Comparison of ENCODE assay signal across 8 mouse cellular contexts in genomic region chr5:149338016-149338696, GRCm38 (mm10).
DNase-seq lines count a peak whose midpoint lies in the region; ATAC-seq lines count a peak whose summit lies in the region.
"Had no signal": no experiment of that assay in that cellular context is flagged by ENCODE, and none has a peak within 500 bp of the region (broad histone marks: within the 10 kb centered on the region; RNA-seq: fewer than 3 reads in every experiment).

No protein-coding gene starts in this region.

- peak; percentile 17 for DNase-seq in hindbrain, embryonic 10.5 days (ENCODE audit: low spot score)
- no peak for DNase-seq in hindbrain, embryonic 11.5 days (ENCODE audit: low spot score)
- peak; percentile 44 for DNase-seq in layer of hippocampus, adult 9-10 months (ENCODE audit: low spot score)
- DNase-seq in right cerebral cortex, adult 2 months (ENCODE audit: low spot score in 2 of 2): peak; percentile 46 to 52
- no peak for DNase-seq in gastrocnemius, postnatal 4 days (ENCODE audit: low spot score in 2 of 2)
- DNase-seq in testis, postnatal 10 days (ENCODE audit: low spot score): no peak
- DNase-seq: lung, adult 2 months had no signal

- peaks cover 36% of the 10 kb centered on the region for H3K4me1 ChIP-seq in hindbrain, embryonic 10.5 days (replicated peaks)
- H3K4me1 ChIP-seq in hindbrain, embryonic 11.5 days (replicated peaks; ENCODE audit: control insufficient read depth, insufficient read depth, low read length): no peaks in the 10 kb centered on the region
- H3K4me1 ChIP-seq in forebrain, embryonic 12.5 days: peaks cover 11% of the 10 kb centered on the region; the same call in 1 of the 2 replicates

- H3K27ac ChIP-seq in hindbrain, embryonic 10.5 days: peak overlapping the region; percentile 50; the same call in 1 of the 2 replicates
- H3K27ac ChIP-seq in hindbrain, embryonic 11.5 days (ENCODE audit: low read depth, low read length): no peak overlapping the region
- H3K27ac ChIP-seq in forebrain, embryonic 12.5 days: peak overlapping the region; percentile 31; the same call in 1 of the 2 replicates

- H3K9me3 ChIP-seq in hindbrain, embryonic 10.5 days: no peaks in the 10 kb centered on the region
- no peaks in the 10 kb centered on the region for H3K9me3 ChIP-seq in hindbrain, embryonic 11.5 days (ENCODE audit: control insufficient read depth, low read length)
- H3K9me3 ChIP-seq in forebrain, embryonic 12.5 days: no peaks in the 10 kb centered on the region

- no peak overlapping the region for H3K4me2 ChIP-seq in hindbrain, embryonic 11.5 days (replicated peaks; ENCODE audit: low read depth, low read length)
- no peak overlapping the region for H3K4me2 ChIP-seq in forebrain, embryonic 12.5 days

- H3K36me3 ChIP-seq in hindbrain, embryonic 10.5 days: no peaks in the 10 kb centered on the region
- H3K36me3 ChIP-seq in hindbrain, embryonic 11.5 days (ENCODE audit: control insufficient read depth, insufficient read depth, low read length): no peaks in the 10 kb centered on the region
- no peaks in the 10 kb centered on the region for H3K36me3 ChIP-seq in forebrain, embryonic 12.5 days (replicated peaks)

- no peak for ATAC-seq in hindbrain, embryonic 11.5 days (ENCODE audit: low FRiP score)
- 0 out of 2 replicates have a peak, but pooled peaks have one; percentile 45 for ATAC-seq in forebrain, embryonic 12.5 days (ENCODE audit: low FRiP score)

- H3K4me3 ChIP-seq in hindbrain, embryonic 10.5 days: no peak overlapping the region
- no peak overlapping the region for H3K4me3 ChIP-seq in hindbrain, embryonic 11.5 days (ENCODE audit: low read depth, low read length)
- no peak overlapping the region for H3K4me3 ChIP-seq in forebrain, embryonic 12.5 days (replicated peaks)

- 58% methylated on average over 15 of the region's 15 CpGs for WGBS in hindbrain, embryonic 10.5 days
- 60% methylated on average over 15 of the region's 15 CpGs for WGBS in hindbrain, embryonic 11.5 days
- 59% methylated on average over 15 of the region's 15 CpGs for WGBS in forebrain, embryonic 12.5 days

- no peak overlapping the region for H3K9ac ChIP-seq in hindbrain, embryonic 11.5 days (ENCODE audit: low read depth, low read length)
- 0 out of 2 replicates have a peak overlapping the region, but pooled peaks have one; percentile 21 for H3K9ac ChIP-seq in forebrain, embryonic 12.5 days

- H3K27me3 ChIP-seq in hindbrain, embryonic 10.5 days (ENCODE audit: insufficient read depth, poor library complexity, severe bottlenecking): peaks cover 8% of the 10 kb centered on the region
- H3K27me3 ChIP-seq in hindbrain, embryonic 11.5 days (ENCODE audit: control insufficient read depth, insufficient read depth, low read length): no peaks in the 10 kb centered on the region
- no peaks in the 10 kb centered on the region for H3K27me3 ChIP-seq in forebrain, embryonic 12.5 days

Comparison
In these comparisons a context has a peak if more than half of its experiments do, and no peak if none do; other contexts are left out.
1. DNase-seq: peak in hindbrain, embryonic 10.5 days (single experiment), layer of hippocampus, adult 9-10 months (single experiment) and right cerebral cortex, adult 2 months (2 of 2); none in hindbrain, embryonic 11.5 days (single experiment), gastrocnemius, postnatal 4 days (0 of 2) and testis, postnatal 10 days (single experiment).